11 mouse cellular contexts compared by ENCODE assay signal in the genomic region with DNA sequence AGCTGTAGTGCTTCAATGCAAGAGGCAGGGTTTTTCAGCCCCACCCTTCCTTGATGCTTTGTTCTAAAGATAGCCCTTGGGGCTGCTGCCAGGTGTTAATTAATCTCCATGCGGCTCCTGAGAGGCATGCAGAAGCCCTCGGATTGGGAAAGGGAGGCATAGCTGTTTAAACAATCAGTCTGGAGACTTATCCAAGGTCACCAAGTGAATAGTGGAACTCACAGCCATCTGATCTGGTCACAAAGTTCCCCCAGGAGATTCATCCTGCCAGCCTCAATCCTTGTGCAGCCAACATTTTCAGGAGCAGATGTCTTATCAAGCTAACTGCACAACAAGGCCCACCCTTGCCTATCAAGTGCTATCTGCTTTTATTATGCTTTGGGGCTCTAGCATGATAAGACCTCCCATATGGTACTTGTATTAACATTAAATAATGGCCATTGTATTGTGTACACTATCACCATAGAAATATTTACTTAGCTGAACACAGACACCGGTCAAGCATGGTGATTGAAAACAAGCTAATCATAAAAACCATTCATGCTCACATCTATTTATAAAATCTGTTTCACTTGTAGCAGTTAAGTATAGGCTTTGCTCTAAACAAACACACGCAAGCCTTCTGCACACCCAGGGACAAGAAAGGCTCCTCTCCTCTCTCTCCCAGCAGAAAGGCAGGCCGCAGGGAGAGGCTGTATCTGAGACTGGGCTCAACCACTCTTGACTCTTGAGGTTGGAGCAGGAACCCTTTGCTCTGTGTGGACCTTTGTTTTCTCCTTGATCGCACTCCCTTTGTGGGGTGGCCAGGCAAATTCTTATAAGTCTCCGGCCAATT.
DNase-seq lines count a peak whose midpoint lies in the region; ATAC-seq and TF ChIP-seq lines count a peak whose summit lies in the region.
"Had no signal": no experiment of that assay in that cellular context is flagged by ENCODE, and none has a peak within 500 bp of the region (broad histone marks: within the 10 kb centered on the region; RNA-seq: fewer than 3 reads in every experiment).

No protein-coding gene starts in this region.

- H3K36me3 ChIP-seq in forebrain, embryonic 14.5 days (ENCODE audit: control insufficient read depth, insufficient read depth, low read length): no peaks in the 10 kb centered on the region
- H3K36me3 ChIP-seq in forebrain, embryonic 15.5 days: no peaks in the 10 kb centered on the region
- H3K36me3 ChIP-seq in lung, postnatal 0 days (ENCODE audit: insufficient read depth, low read length): no peaks in the 10 kb centered on the region
- H3K36me3 ChIP-seq in hindbrain, embryonic 11.5 days (ENCODE audit: control insufficient read depth, insufficient read depth, low read length): no peaks in the 10 kb centered on the region
- H3K36me3 ChIP-seq: neural tube, embryonic 12.5 days had no signal

- no peaks in the 10 kb centered on the region for H3K4me1 ChIP-seq in forebrain, embryonic 14.5 days (ENCODE audit: control insufficient read depth, insufficient read depth, low read length)
- no peaks in the 10 kb centered on the region for H3K4me1 ChIP-seq in forebrain, embryonic 15.5 days
- no peaks in the 10 kb centered on the region for H3K4me1 ChIP-seq in lung, postnatal 0 days (ENCODE audit: insufficient read depth, low read depth, low read length)
- H3K4me1 ChIP-seq in hindbrain, embryonic 11.5 days (replicated peaks; ENCODE audit: control insufficient read depth, insufficient read depth, low read length): no peaks in the 10 kb centered on the region
- H3K4me1 ChIP-seq: neural tube, embryonic 12.5 days had no signal

- intact Hi-C loops in heart, postnatal 25 days (cut with DNase I): loop anchor here (1.0 to 10.0 kb wide), 3 partner anchors 27 to 99 kb away; no protein-coding TSS in a partner anchor
- intact Hi-C loops in left cerebral cortex, postnatal 36 days (cut with DNase I): no loop called here

- TF ChIP-seq EP300 in lung, postnatal 0 days (IDR thresholded peaks at IDR 0.05): peak; percentile 92

- no peak for TF ChIP-seq CTCF in brain, embryonic 14.5 days (IDR thresholded peaks at IDR 0.05; ENCODE audit: borderline replicate concordance, extremely low read depth, insufficient read depth, insufficient read length)
- TF ChIP-seq CTCF in lung, postnatal 0 days (IDR thresholded peaks at IDR 0.05): no peak

- no peaks in the 10 kb centered on the region for H3K9me3 ChIP-seq in forebrain, embryonic 14.5 days (replicated peaks; ENCODE audit: control insufficient read depth, low read length)
- no peaks in the 10 kb centered on the region for H3K9me3 ChIP-seq in forebrain, embryonic 15.5 days
- no peaks in the 10 kb centered on the region for H3K9me3 ChIP-seq in lung, postnatal 0 days (ENCODE audit: low read length)
- H3K9me3 ChIP-seq in hindbrain, embryonic 11.5 days (ENCODE audit: control insufficient read depth, low read length): no peaks in the 10 kb centered on the region
- H3K9me3 ChIP-seq: neural tube, embryonic 12.5 days had no signal

- H3K4me2 ChIP-seq in forebrain, embryonic 14.5 days (ENCODE audit: low read length): no peak overlapping the region
- no peak overlapping the region for H3K4me2 ChIP-seq in forebrain, embryonic 15.5 days (replicated peaks)
- H3K4me2 ChIP-seq in lung, postnatal 0 days (replicated peaks; ENCODE audit: low read depth, low read length): no peak overlapping the region
- no peak overlapping the region for H3K4me2 ChIP-seq in hindbrain, embryonic 11.5 days (replicated peaks; ENCODE audit: low read depth, low read length)
- H3K4me2 ChIP-seq: neural tube, embryonic 12.5 days had no signal

- no peaks in the 10 kb centered on the region for H3K27me3 ChIP-seq in forebrain, embryonic 14.5 days (replicated peaks; ENCODE audit: control insufficient read depth, insufficient read depth, low read length)
- no peaks in the 10 kb centered on the region for H3K27me3 ChIP-seq in forebrain, embryonic 15.5 days
- no peaks in the 10 kb centered on the region for H3K27me3 ChIP-seq in lung, postnatal 0 days (replicated peaks; ENCODE audit: insufficient read depth, low read length)
- H3K27me3 ChIP-seq in hindbrain, embryonic 11.5 days (ENCODE audit: control insufficient read depth, insufficient read depth, low read length): no peaks in the 10 kb centered on the region
- H3K27me3 ChIP-seq: CH12.LX had no signal

- no peak overlapping the region for H3K9ac ChIP-seq in forebrain, embryonic 14.5 days (ENCODE audit: low read length)
- no peak overlapping the region for H3K9ac ChIP-seq in forebrain, embryonic 15.5 days (replicated peaks)
- H3K9ac ChIP-seq in lung, postnatal 0 days (replicated peaks; ENCODE audit: low read depth): no peak overlapping the region
- H3K9ac ChIP-seq in hindbrain, embryonic 11.5 days (ENCODE audit: low read depth, low read length): no peak overlapping the region
- H3K9ac ChIP-seq: neural tube, embryonic 12.5 days had no signal

- TF ChIP-seq POLR2A in brain, embryonic 14.5 days (IDR thresholded peaks at IDR 0.05; ENCODE audit: borderline replicate concordance, extremely low read depth, insufficient read depth, insufficient read length, poor library complexity, severe bottlenecking): no peak

- H3K4me3 ChIP-seq in forebrain, embryonic 14.5 days (ENCODE audit: low read depth, low read length): no peak overlapping the region
- no peak overlapping the region for H3K4me3 ChIP-seq in forebrain, embryonic 15.5 days
- no peak overlapping the region for H3K4me3 ChIP-seq in lung, postnatal 0 days (ENCODE audit: low read depth, low read length)
- H3K4me3 ChIP-seq in hindbrain, embryonic 11.5 days (ENCODE audit: low read depth, low read length): no peak overlapping the region
- H3K4me3 ChIP-seq: neural tube, embryonic 12.5 days had no signal

- WGBS in forebrain, embryonic 14.5 days: 67% methylated on average over 7 of the region's 7 CpGs
- 60% methylated on average over 7 of the region's 7 CpGs for WGBS in forebrain, embryonic 15.5 days
- 40% methylated on average over 7 of the region's 7 CpGs for WGBS in lung, postnatal 0 days
- WGBS in hindbrain, embryonic 11.5 days: 73% methylated on average over 7 of the region's 7 CpGs

- no peak overlapping the region for H3K27ac ChIP-seq in forebrain, embryonic 14.5 days (ENCODE audit: low read depth, low read length)
- no peak overlapping the region for H3K27ac ChIP-seq in forebrain, embryonic 15.5 days (replicated peaks)
- 0 out of 2 replicates have a peak overlapping the region, but pooled peaks have one; percentile 47 for H3K27ac ChIP-seq in lung, postnatal 0 days (ENCODE audit: low read length)
- H3K27ac ChIP-seq in hindbrain, embryonic 11.5 days (ENCODE audit: low read depth, low read length): no peak overlapping the region
- H3K27ac ChIP-seq: neural tube, embryonic 12.5 days had no signal

- no peak for ATAC-seq in forebrain, embryonic 14.5 days
- no peak for ATAC-seq in forebrain, embryonic 15.5 days (replicated peaks)
- ATAC-seq in lung, postnatal 0 days: peak; percentile 83
- ATAC-seq in hindbrain, embryonic 11.5 days (ENCODE audit: low FRiP score): no peak

- peak; percentile 5 for DNase-seq in forebrain, embryonic 14.5 days (ENCODE audit: low spot score)
- DNase-seq in brain, embryonic 14.5 days (ENCODE audit: low read depth): peak; percentile 30
- DNase-seq in heart, postnatal 25 days (ENCODE audit: low spot score): peak; percentile 60
- peak; percentile 62 for DNase-seq in lung, postnatal 0 days (ENCODE audit: low spot score)
- no peak for DNase-seq in left cerebral cortex, postnatal 36 days (ENCODE audit: low spot score in 2 of 2)
- DNase-seq in frontal cortex, adult 2 months (ENCODE audit: extremely low spot score in 1 of 2, low spot score in 1 of 2): no peak
- no peak for DNase-seq in hindbrain, embryonic 11.5 days (ENCODE audit: low spot score)
- DNase-seq: gastrocnemius, postnatal 10 days had no signal

Comparison
In these comparisons a context has a peak if more than half of its experiments do, and no peak if none do; other contexts are left out.
1. DNase-seq: peak in forebrain, embryonic 14.5 days (single experiment), brain, embryonic 14.5 days (single experiment), heart, postnatal 25 days (single experiment) and lung, postnatal 0 days (single experiment); none in left cerebral cortex, postnatal 36 days (0 of 2), frontal cortex, adult 2 months (0 of 2) and hindbrain, embryonic 11.5 days (single experiment).